Mouse (Mus musculus) left cerebral cortex, postnatal 36 days (tissue): ENCODE measurements around the gene Olfr123. TPM values are rescaled to one million over a fixed set of nuclear protein-coding genes. Genes with fewer than 3 reads are reported as not detected.

Experiments used
- DNase-seq, 2 experiments: peaks; one replicate each; pipeline ENCODE4 v3.0.0; 2021 to 2022; ENCODE audit warnings: low spot score in 2 of 2, mixed read lengths in 1 of 2
- intact Hi-C: fragments of 180-260 bp; cut with DNase I; formaldehyde crosslinking; loops from one replicate; pipeline ENCODE4 v1.15.1; 2025
- total RNA-seq, 2 experiments: library from RNA; stranded (reverse); gene quantifications; 2 replicates each; pipeline ENCODE4 v1.2.3; 2021

The Olfr123 gene
- not detected for total RNA-seq

- no peak for DNase-seq
- intact Hi-C loops = no loop called here
Measured at GRCm38 (mm10) chr17:37793229-37793628, at the start of gene Olfr123. Gene Olfr123 (plus strand): TSS chr17:37793529.

GRCm38 (mm10) chr17:37768307-37768706 is 25.0 kb upstream of the Olfr123 start, which contains the start of gene Olfr122:
Gene Olfr122 (plus strand): TSS chr17:37768607.
- no peak for DNase-seq
- intact Hi-C loops = no loop called here

GRCm38 (mm10) chr17:37799588-37799987 is 6.3 kb downstream of the Olfr123 start, which contains the start of gene Olfr124:
Gene Olfr124 (plus strand): TSS chr17:37799888.
- no peak for DNase-seq
- intact Hi-C loops = no loop called here

GRCm38 (mm10) chr17:37832649-37833048 is 39.3 kb downstream of the Olfr123 start, which contains the start of gene Olfr125:
Gene Olfr125 (plus strand): TSS chr17:37832949.
- intact Hi-C loops = no loop called here

GRCm38 (mm10) chr17:37847183-37847582 is 53.9 kb downstream of the Olfr123 start, which contains the start of gene Olfr126:
Gene Olfr126 (plus strand): TSS chr17:37847483.
- DNase-seq = no peak
- intact Hi-C loops = no loop called here

More at GRCm38 (mm10) chr17:37832649-37833048, 39.3 kb downstream of the Olfr123 start, which contains the start of gene Olfr125:
- no peak for DNase-seq

Other genes starting within 250 kb of the Olfr123 start
- gene Olfr112, start 224.1 kb upstream of the Olfr123 start, total RNA-seq = not detected
- not detected for gene Olfr113, start 215.9 kb upstream of the Olfr123 start, total RNA-seq
- not detected for gene Olfr114, start 200.8 kb upstream of the Olfr123 start, total RNA-seq
- gene Olfr115, start 166.4 kb upstream of the Olfr123 start, total RNA-seq = not detected
- not detected for gene Olfr116, start 166.3 kb upstream of the Olfr123 start, total RNA-seq
- not detected for gene Olfr117, start 129.7 kb upstream of the Olfr123 start, total RNA-seq
- not detected for gene Olfr118, start 126.5 kb upstream of the Olfr123 start, total RNA-seq
- gene Olfr119, start 97.0 kb upstream of the Olfr123 start, total RNA-seq = not detected
- not detected for gene Olfr120, start 71.7 kb upstream of the Olfr123 start, total RNA-seq
- not detected for gene Olfr121, start 44.7 kb upstream of the Olfr123 start, total RNA-seq
- gene Olfr122, start 24.9 kb upstream of the Olfr123 start, total RNA-seq = not detected
- gene Olfr124, start 6.4 kb downstream of the Olfr123 start, total RNA-seq = not detected
- not detected for gene Olfr125, start 39.4 kb downstream of the Olfr123 start, total RNA-seq
- gene Olfr126, start 54.0 kb downstream of the Olfr123 start, total RNA-seq = not detected
- gene Olfr127, start 106.9 kb downstream of the Olfr123 start, total RNA-seq = not detected
- not detected for gene Olfr128, start 127.0 kb downstream of the Olfr123 start, total RNA-seq
- gene Olfr761, start 159.6 kb downstream of the Olfr123 start, total RNA-seq = not detected